Mouse (Mus musculus): ENCODE data around the gene Bnip2.

GRCm38 (mm10) chr9:69986063-69986462, 3.2 kb upstream of the Bnip2 start:
- TF ChIP-seq CTCF (conservative IDR thresholded peaks at IDR 0.05; ENCODE audit: low read length) (no peak), POU5F1 (IDR thresholded peaks at IDR 0.05; ENCODE audit: borderline replicate concordance, low read length) (no peak), NANOG (IDR thresholded peaks at IDR 0.05; ENCODE audit: borderline replicate concordance, low read length) (no peak)
